Mouse (Mus musculus): ENCODE measurements around the gene Neurog3. TPM values are rescaled to one million over a fixed set of nuclear protein-coding genes. Genes with fewer than 3 reads are reported as not detected.

Gene Neurog3
- polyA plus RNA-seq, 3 experiments from 2014 or later = not detected

- no peak for ATAC-seq
Measured at GRCm38 (mm10) chr10:62138040-62138439, 5.2 kb downstream of the Neurog3 start.

GRCm38 (mm10) chr10:62143820-62144219 is 10.9 kb downstream of the Neurog3 start, which contains the start of gene Fam241b:
Gene Fam241b (minus strand): TSS chr10:62143920.
- ATAC-seq = no peak

GRCm38 (mm10) chr10:62145957-62146356 is 13.1 kb downstream of the Neurog3 start:
- no peak for ATAC-seq

GRCm38 (mm10) chr10:62147466-62148248 is 14.8 kb downstream of the Neurog3 start:
- no peak for ATAC-seq

GRCm38 (mm10) chr10:62149929-62150328 is 17.0 kb downstream of the Neurog3 start:
- ATAC-seq = no peak

- no peak for ATAC-seq
Measured at GRCm38 (mm10) chr10:62162410-62162809, 29.5 kb downstream of the Neurog3 start.

GRCm38 (mm10) chr10:62172841-62173553 is 40.1 kb downstream of the Neurog3 start:
- no peak for ATAC-seq

- ATAC-seq = no peak
Measured at GRCm38 (mm10) chr10:62173941-62174448, 41.1 kb downstream of the Neurog3 start.

GRCm38 (mm10) chr10:62174533-62175313 is 41.8 kb downstream of the Neurog3 start:
- no peak for ATAC-seq

GRCm38 (mm10) chr10:62179944-62180343 is 47.1 kb downstream of the Neurog3 start:
- ATAC-seq = no peak

GRCm38 (mm10) chr10:62181701-62182100 is 48.8 kb downstream of the Neurog3 start:
- ATAC-seq = no peak

- no peak for ATAC-seq
Measured at GRCm38 (mm10) chr10:62182471-62183014, 49.7 kb downstream of the Neurog3 start.

- peak; percentile 89 for ATAC-seq
Measured at GRCm38 (mm10) chr10:62183053-62183452, 50.2 kb downstream of the Neurog3 start.

Other genes with a start within 250 kb of the Neurog3 start
- not detected for gene Col13a1, start 154.0 kb upstream of the Neurog3 start, polyA plus RNA-seq (2017; shearing (Covaris generic))
- gene Fam241b, start 10.8 kb downstream of the Neurog3 start, polyA plus RNA-seq (2017; shearing (Covaris generic)) = 1 to 10 TPM; 2.8 to 5.2 (median 3.6) TPM
- not detected for gene Tspan15, start 98.2 kb downstream of the Neurog3 start, polyA plus RNA-seq (2017; shearing (Covaris generic))
- gene Tacr2, start 119.3 kb downstream of the Neurog3 start, polyA plus RNA-seq (2017; shearing (Covaris generic)) = not detected
- gene Hk1, start 246.8 kb downstream of the Neurog3 start, polyA plus RNA-seq (2017; shearing (Covaris generic)) = 100 to 1,000 TPM in 1 of 3 experiments, 10 to 100 TPM in 2; 64.3 to 101 (median 74.8) TPM